Mouse (Mus musculus) MEL (cell line): ENCODE measurements at regions not wholly inside any gene's neighbourhood (a gene's known extent, or its start where the extent isn't known, plus 50 kb on each side); places are given as distances from the start of the nearest gene placed in this dataset.

Experiments used
- DNase-seq: peaks from one replicate; pipeline ENCODE4 v3.0.0; 2011; ENCODE audit warnings: low read depth, low spot score
- H3K27ac ChIP-seq: 2 replicates; pipeline ENCODE4 v1.5.1; 2012; ENCODE audit warnings: low read depth, mild to moderate bottlenecking, control low read depth, low read length, moderate library complexity; ENCODE audit not compliant: control insufficient read depth
- H3K27me3 ChIP-seq, 2 experiments: fragments of 150-350 bp in 1 of 2; sonication (generic) in 1 of 2; 2 replicates each; pipeline ENCODE4 v1.6.1; 2012; ENCODE audit warnings: low read length in 2 of 2, mild to moderate bottlenecking in 2 of 2, improper control_type of control experiment in 1 of 2, moderate library complexity in 1 of 2; ENCODE audit not compliant: insufficient read depth in 2 of 2, control insufficient read depth in 1 of 2
- H3K36me3 ChIP-seq, 2 experiments: 2 replicates each; pipeline ENCODE4 v1.6.1; 2012 to 2014; ENCODE audit warnings: low read length in 2 of 2, improper control_type of control experiment in 1 of 2, inconsistent platforms in 1 of 2, mild to moderate bottlenecking in 1 of 2; ENCODE audit not compliant: insufficient read depth in 2 of 2, control insufficient read depth in 1 of 2
- H3K4me1 ChIP-seq, 2 experiments: fragments of 150-350 bp in 1 of 2; sonication (generic) in 1 of 2; 2 replicates each; pipeline ENCODE4 v1.6.1; 2012; ENCODE audit warnings: low read length in 2 of 2, improper control_type of control experiment in 1 of 2, mild to moderate bottlenecking in 1 of 2; ENCODE audit not compliant: insufficient read depth in 2 of 2, control insufficient read depth in 1 of 2
- H3K4me3 ChIP-seq, 2 experiments: fragments of 150-350 bp in 1 of 2; sonication (generic) in 1 of 2; 2 replicates each; pipeline ENCODE4 v1.5.1; 2012; ENCODE audit warnings: low read depth in 2 of 2, low read length in 2 of 2, mild to moderate bottlenecking in 2 of 2, moderate library complexity in 2 of 2, control low read depth in 1 of 2, improper control_type of control experiment in 1 of 2; ENCODE audit not compliant: control insufficient read depth in 1 of 2, insufficient read depth in 1 of 2
- H3K79me2 ChIP-seq: 2 replicates; pipeline ENCODE4 v1.6.1; 2012; ENCODE audit warnings: mild to moderate bottlenecking, low read length, moderate library complexity; ENCODE audit not compliant: control insufficient read depth, poor library complexity, insufficient read depth
- H3K9ac ChIP-seq: 2 replicates; pipeline ENCODE4 v1.6.1; 2012; ENCODE audit warnings: low read depth, mild to moderate bottlenecking, control low read depth, low read length, moderate library complexity; ENCODE audit not compliant: control insufficient read depth, poor library complexity, severe bottlenecking
- H3K9me3 ChIP-seq: fragments of 150-350 bp; sonication (generic); replicated peaks from 2 replicates; pipeline ENCODE4 v1.6.1; 2012; ENCODE audit warnings: mild to moderate bottlenecking, low read length, improper control_type of control experiment, moderate library complexity; ENCODE audit not compliant: insufficient read depth
- CHD2 ChIP-seq: IDR thresholded peaks from 2 replicates; pipeline ENCODE4 v1.6.1; 2011; ENCODE audit warnings: low read length, improper control_type of control experiment
- CTCF ChIP-seq, 3 experiments: IDR thresholded peaks in 2 of 3; conservative IDR thresholded peaks in 1 of 3; 2 replicates each; pipeline ENCODE4 v1.5.1; 2011 to 2012; ENCODE audit warnings: low read length in 3 of 3, low read depth in 2 of 3, mild to moderate bottlenecking in 2 of 3, improper control_type of control experiment in 1 of 3, inconsistent platforms in 1 of 3, mixed read lengths in 1 of 3, moderate library complexity in 1 of 3; ENCODE audit not compliant: control insufficient read depth in 1 of 3, insufficient read depth in 1 of 3, poor library complexity in 1 of 3, severe bottlenecking in 1 of 3
- EP300 ChIP-seq, 2 experiments: IDR thresholded peaks; 2 replicates each; pipeline ENCODE4 v1.6.1; 2011; ENCODE audit warnings: improper control_type of control experiment in 2 of 2, low read length in 2 of 2, low read depth in 1 of 2, mild to moderate bottlenecking in 1 of 2
- HCFC1 ChIP-seq: IDR thresholded peaks from 2 replicates; pipeline ENCODE4 v1.6.1; 2012; ENCODE audit warnings: low read depth, mild to moderate bottlenecking, inconsistent platforms, low read length, improper control_type of control experiment, moderate library complexity
- MAZ ChIP-seq: IDR thresholded peaks from 2 replicates; pipeline ENCODE4 v1.6.1; 2012; ENCODE audit warnings: low read depth, mild to moderate bottlenecking, inconsistent platforms, low read length, improper control_type of control experiment
- MXI1 ChIP-seq: IDR thresholded peaks from 2 replicates; pipeline ENCODE4 v1.6.1; 2011; ENCODE audit warnings: mild to moderate bottlenecking, low read depth, low read length, improper control_type of control experiment
- MYB ChIP-seq: IDR thresholded peaks from 2 replicates; pipeline ENCODE4 v1.6.1; 2011; ENCODE audit warnings: mild to moderate bottlenecking, low read depth, low read length, improper control_type of control experiment
- NELFE ChIP-seq: IDR thresholded peaks from 2 replicates; pipeline ENCODE4 v1.6.1; 2011; ENCODE audit warnings: low read depth, low read length, improper control_type of control experiment
- POLR2A ChIP-seq, 2 experiments: IDR thresholded peaks; 2 replicates each; pipeline ENCODE4 v1.6.1; 2011 to 2012; ENCODE audit warnings: low read length in 2 of 2, mild to moderate bottlenecking in 2 of 2, control low read depth in 1 of 2, improper control_type of control experiment in 1 of 2, low read depth in 1 of 2, moderate library complexity in 1 of 2; ENCODE audit not compliant: control insufficient read depth in 1 of 2, insufficient read depth in 1 of 2, poor library complexity in 1 of 2
- POLR2AphosphoS5 ChIP-seq: IDR thresholded peaks from 2 replicates; pipeline ENCODE4 v1.6.1; 2012; ENCODE audit warnings: low read depth, borderline replicate concordance, mild to moderate bottlenecking, inconsistent platforms, low read length, moderate library complexity, mixed read lengths
- RAD21 ChIP-seq: IDR thresholded peaks from 2 replicates; pipeline ENCODE4 v1.6.1; 2011; ENCODE audit warnings: mild to moderate bottlenecking, low read depth, low read length, improper control_type of control experiment
- SIN3A ChIP-seq: IDR thresholded peaks from 2 replicates; pipeline ENCODE4 v1.6.1; 2012; ENCODE audit warnings: low read length, improper control_type of control experiment, inconsistent platforms
- SMC3 ChIP-seq: IDR thresholded peaks from 2 replicates; pipeline ENCODE4 v1.6.1; 2011; ENCODE audit warnings: low read depth, low read length, improper control_type of control experiment
- TBP ChIP-seq: IDR thresholded peaks from 2 replicates; pipeline ENCODE4 v1.8.0; 2011; ENCODE audit warnings: low read depth, low read length, improper control_type of control experiment
- TCF12 ChIP-seq: IDR thresholded peaks from 2 replicates; pipeline ENCODE4 v1.6.1; 2014; ENCODE audit warnings: low read depth, mild to moderate bottlenecking, inconsistent platforms, low read length, improper control_type of control experiment, moderate library complexity
- ZNF384 ChIP-seq: IDR thresholded peaks from 2 replicates; pipeline ENCODE4 v1.6.1; 2012; ENCODE audit warnings: low read depth, mild to moderate bottlenecking, inconsistent platforms, low read length, improper control_type of control experiment

- TF ChIP-seq EP300 (IDR thresholded peaks at IDR 0.05; ENCODE audit: low read depth in 1 of 2, low read length in 2 of 2) (peak in 1 of 2 experiments; percentile 24; a peak in 1 of 4 replicates), ZNF384 (peak; percentile 64; the same call in 1 of the 2 replicates), CHD2 (no peak)
- Histone ChIP-seq H3K9ac (no peak overlapping the region), H3K27ac (no peak overlapping the region), H3K4me1 (peaks cover 0 to 3% of the 10 kb centered on the region in 2 experiments; a peak in 1 of 4 replicates), H3K27me3 (no peaks in the 10 kb centered on the region), H3K4me3 (no peak overlapping the region), H3K79me2 (peaks cover 24% of the 10 kb centered on the region), H3K36me3 (peaks cover 4 to 6% of the 10 kb centered on the region in 2 experiments), H3K9me3 (no peaks in the 10 kb centered on the region)
- DNase-seq, result peak; percentile 50
These were observed 57.1 kb downstream of the Ccdc54 start for GRCm38 (mm10) chr16:50533881-50534280.

- peaks cover 44% of the 10 kb centered on the region for H3K79me2 ChIP-seq
- H3K36me3 ChIP-seq, result peaks cover 0 to 7% of the 10 kb centered on the region in 2 experiments; a peak in 2 of 4 replicates
- TF ChIP-seq MXI1 (0 out of 2 replicates have a peak, but pooled peaks have one; percentile 35), CTCF (IDR thresholded peaks at IDR 0.05 in 2 of 3, conservative IDR thresholded peaks at IDR 0.05 in 1 of 3; ENCODE audit: control insufficient read depth in 1 of 3, insufficient read depth in 1 of 3, low read depth in 2 of 3, low read length in 3 of 3, poor library complexity in 1 of 3, severe bottlenecking in 1 of 3) (peak; percentile 78 to 93 (median 82)), SIN3A (no peak; the same call in 1 of the 2 replicates), NELFE (0 out of 2 replicates have a peak, but pooled peaks have one; percentile 5), HCFC1 (no peak), TBP (peak; percentile 58; the same call in 1 of the 2 replicates), SMC3 (peak; percentile 57), POLR2AphosphoS5 (no peak), MAZ (peak; percentile 51; the same call in 1 of the 2 replicates), RAD21 (peak; percentile 56), POLR2A (IDR thresholded peaks at IDR 0.05; ENCODE audit: control insufficient read depth in 1 of 2, insufficient read depth in 1 of 2, low read depth in 1 of 2, low read length in 2 of 2, poor library complexity in 1 of 2) (peak in 1 of 2 experiments; percentile 37; a peak in 1 of 4 replicates), ZNF384 (peak; percentile 95), TCF12 (peak; percentile 18; the same call in 1 of the 2 replicates), MYB (no peak)
- H3K4me3 ChIP-seq, result peak overlapping the region; percentile 82 to 85
- peak overlapping the region; percentile 88 for H3K9ac ChIP-seq
- peaks cover 0 to 12% of the 10 kb centered on the region in 2 experiments; a peak in 3 of 4 replicates for H3K4me1 ChIP-seq
- peak overlapping the region; percentile 87 for H3K27ac ChIP-seq
- H3K9me3 ChIP-seq, result no peaks in the 10 kb centered on the region
- peak; percentile 84 for DNase-seq
- H3K27me3 ChIP-seq, result no peaks in the 10 kb centered on the region
These were observed 61.2 kb downstream of the Ccdc54 start for GRCm38 (mm10) chr16:50529511-50530416.
